Mouse (Mus musculus) lung, postnatal 10 days (tissue): ENCODE data around the gene Olfr767.
"Not testable (repeated sequence)": the region's sequence is repeated elsewhere in the genome, so short reads cannot be mapped to it uniquely, and the experiment has no call there.

Source experiments
- DNase-seq: peaks from one replicate; pipeline ENCODE4 v3.0.0; 2021

The Olfr767 gene

DNA sequence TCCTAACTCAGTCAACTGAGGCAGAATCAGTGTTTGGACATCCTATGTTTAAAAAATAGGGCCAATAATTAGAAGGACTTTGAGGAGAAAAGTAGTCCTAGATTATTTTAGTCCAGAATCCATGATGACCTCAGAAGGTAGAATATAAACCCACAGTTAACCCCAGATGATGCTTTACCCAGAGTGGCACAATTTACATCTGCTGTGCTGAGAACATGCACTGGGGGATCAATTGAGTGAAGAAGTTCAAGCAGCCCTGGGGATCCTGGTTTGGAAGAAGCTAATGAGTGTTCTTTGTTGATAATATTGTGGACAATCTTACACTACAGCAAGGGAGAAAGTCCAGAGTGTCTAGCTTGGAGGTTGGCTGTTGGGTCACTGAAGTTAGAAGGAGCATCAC is at the start of gene Olfr767:
TSS of gene Olfr767 (minus strand) at position 101 of the 400 bp plus-strand sequence.
- not testable (repeated sequence) for DNase-seq

GRCm38 (mm10) chr10:129117761-129118160 is 35.1 kb upstream of the Olfr767 start, which contains the start of gene Olfr769:
Gene Olfr769, minus strand, starts transcription at chr10:129117861.
- DNase-seq = no peak

GRCm38 (mm10) chr10:129115146-129115545 is 32.4 kb upstream of the Olfr767 start:
- DNase-seq = no peak

GRCm38 (mm10) chr10:129101231-129101630 is 18.5 kb upstream of the Olfr767 start:
- DNase-seq = no peak

DNA sequence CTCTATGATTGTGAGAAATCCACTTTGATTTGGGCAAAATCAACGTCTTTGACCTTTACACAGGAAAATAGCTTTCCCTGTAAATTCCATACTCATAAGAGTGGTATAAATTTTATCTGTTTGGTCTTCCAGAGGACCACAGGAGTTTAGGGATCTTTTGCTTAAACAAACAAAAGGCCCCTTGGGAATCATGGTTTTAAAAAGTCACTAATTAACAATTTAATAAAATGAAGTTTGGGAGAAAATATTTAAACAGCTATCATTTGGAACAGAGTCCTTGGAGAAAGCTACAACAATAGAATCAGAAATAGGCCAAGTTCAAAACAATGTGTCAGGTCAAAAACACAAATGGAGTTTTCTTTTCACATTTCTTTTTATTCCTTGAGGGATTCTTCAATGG is 16.6 kb upstream of the Olfr767 start, which contains the start of gene Olfr768:
TSS of gene Olfr768 (minus strand) at position 101 of the 400 bp plus-strand sequence.
- DNase-seq = no peak

DNA sequence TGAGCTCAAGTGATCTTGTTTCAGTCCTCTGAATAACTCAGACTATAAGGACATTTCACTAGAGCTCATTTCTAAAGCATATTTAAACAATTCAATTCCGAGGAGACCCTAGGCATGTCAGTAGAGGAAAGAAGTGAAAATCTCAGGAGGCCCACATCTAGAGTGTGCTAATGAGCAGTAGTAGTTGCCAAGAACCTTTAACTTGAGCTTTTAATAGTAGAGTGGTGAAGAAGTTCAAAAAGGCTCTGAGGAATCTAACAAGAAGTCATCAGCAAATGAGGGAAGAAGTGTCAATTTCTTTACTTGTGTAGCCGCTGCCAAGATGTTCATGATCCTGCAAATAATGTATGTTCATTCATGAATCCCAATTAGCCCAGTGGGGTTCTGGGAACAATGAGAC is 13.8 kb downstream of the Olfr767 start, which contains the start of gene Olfr766-ps1:
TSS of gene Olfr766-ps1 (minus strand) at position 101 of the 400 bp plus-strand sequence.
- DNase-seq = no peak

DNA sequence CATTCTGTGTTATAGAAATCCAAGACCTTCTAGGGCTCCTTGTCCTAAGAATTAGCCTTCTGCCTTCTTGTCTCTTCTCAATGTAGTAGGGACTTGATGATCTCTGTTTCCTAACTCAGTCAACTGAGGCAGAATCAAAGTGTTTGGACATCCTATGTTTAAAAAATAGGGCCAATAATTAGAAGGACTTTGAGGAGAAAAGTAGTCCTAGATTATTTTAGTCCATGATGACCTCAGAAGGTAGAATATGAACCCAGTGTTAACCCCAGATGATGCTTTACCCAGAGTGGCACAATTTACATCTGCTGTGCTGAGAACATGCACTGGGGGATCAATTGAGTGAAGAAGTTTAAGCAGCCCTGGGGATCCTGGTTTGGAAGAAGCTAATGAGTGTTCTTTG is 32.8 kb downstream of the Olfr767 start, which contains the start of gene Olfr765:
TSS of gene Olfr765 (minus strand) at position 101 of the 400 bp plus-strand sequence.
- not testable (repeated sequence) for DNase-seq

DNA sequence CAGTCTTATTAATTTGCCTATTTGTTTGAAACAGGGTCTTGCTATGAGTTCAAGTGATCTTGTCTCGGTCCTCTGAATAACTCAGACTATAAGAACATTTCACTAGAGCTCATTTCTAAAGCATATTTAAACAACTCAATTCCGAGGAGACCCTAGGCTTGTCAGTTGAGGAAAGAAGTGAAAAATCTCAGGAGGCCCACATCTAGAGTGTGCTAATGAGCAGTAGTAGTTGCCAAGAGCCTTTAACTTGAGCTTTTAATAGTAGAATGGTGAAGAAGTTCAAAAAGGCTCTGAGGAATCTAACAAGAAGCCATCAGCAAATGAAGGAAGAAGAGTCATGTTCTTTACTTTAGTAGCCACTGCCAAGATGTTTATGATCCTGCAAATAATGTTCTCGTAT is 42.9 kb downstream of the Olfr767 start, which contains the start of gene Olfr764-ps1:
TSS of gene Olfr764-ps1 (minus strand) at position 101 of the 400 bp plus-strand sequence.
- no peak for DNase-seq

DNA sequence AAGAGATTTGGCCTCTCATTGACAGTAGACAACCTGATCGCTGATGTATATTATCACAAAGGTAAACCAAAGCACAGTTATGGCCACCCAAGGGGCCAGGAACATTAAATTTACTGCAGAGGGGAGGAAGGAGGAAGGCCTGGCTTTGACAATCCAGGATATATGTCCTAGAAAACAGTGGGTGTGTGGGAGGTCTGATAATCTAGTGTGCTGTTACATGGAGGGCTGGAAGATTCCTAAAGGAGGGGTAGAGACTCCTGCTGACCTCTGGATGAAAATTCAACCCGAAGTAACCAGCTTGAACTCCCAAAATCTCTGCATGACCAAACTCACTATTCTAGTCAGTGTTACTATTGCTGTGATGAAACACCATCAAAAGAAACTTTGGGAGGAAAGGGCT is 54.4 kb downstream of the Olfr767 start:
- no peak for DNase-seq

- DNase-seq = peak; percentile 4
These were observed 56.6 kb downstream of the Olfr767 start for GRCm38 (mm10) chr10:129026018-129026662.
